Mouse (Mus musculus) hindlimb bud, embryonic 11.5 days (tissue): ENCODE data around the gene Olfr376.

Experiments
- DNase-seq: peaks from one replicate; pipeline ENCODE4 v3.0.0-alpha.2; 2012; ENCODE audit warnings: low read depth, low spot score; ENCODE audit errors: extremely low spot score

Olfr376 gene

DNA sequence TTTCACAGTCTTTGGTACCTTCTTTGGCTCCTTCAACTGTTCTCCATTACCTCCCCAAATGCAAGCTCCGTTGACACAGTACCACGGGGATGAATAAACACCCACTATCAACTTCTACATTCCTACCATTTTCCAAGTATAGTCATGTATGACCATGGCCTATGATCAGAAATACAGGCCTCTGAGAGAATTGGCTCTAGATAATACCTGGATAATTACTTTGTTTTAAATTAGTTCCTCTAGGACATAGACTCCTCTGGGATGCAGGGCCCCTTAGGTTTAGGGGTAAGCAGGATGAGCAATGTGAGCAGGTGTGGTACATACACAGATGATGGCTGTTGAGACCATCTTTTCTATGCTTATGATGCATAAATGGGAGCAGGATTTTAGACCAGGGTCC lies at the start of gene Olfr376:
Gene Olfr376 (plus strand): TSS at position 301 of the 400 bp plus-strand sequence.
- DNase-seq, result no peak

DNA sequence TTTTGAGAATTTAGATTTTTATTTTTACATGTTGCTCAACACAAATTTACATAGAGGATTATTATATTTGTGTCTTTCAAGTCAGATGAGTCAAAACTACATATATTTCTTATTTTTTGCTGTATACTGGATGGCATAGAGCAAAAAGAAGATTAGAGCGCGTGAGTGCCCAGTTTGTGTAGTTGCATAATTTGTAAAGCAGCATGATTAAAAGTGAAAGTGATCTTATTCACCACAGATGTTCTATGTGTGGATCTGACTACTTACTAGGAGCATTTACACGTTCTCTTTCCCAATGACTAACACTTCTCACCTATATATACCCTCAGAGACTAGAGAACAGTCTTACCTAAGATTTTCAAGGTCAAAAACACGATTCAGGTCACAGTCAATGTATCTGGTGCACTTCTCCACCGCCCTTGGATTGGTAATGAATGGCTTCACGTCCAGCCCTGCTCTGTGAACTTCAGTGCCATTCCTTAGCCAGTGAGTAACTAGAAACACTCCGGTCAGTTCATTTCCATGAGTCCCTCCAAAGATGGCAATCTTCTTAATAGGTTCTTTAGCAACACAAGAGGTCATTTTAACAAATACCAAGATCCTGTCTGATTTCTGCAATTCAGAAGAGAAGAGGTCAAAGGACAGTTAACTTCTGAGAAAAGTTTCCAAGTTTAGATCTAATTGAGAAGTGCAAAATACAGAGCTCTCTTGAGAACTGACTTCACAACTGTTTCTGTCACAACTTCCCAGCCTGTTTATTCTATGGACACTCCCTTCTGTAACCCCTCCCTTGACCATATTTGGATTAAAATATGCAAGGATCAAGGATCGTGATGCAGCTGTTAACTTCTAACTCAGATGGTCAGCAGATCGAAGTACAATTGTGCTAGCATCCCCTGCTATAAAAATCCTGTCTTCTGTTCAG lies 46.9 kb upstream of the Olfr376 start:
- DNase-seq, result no peak

DNA sequence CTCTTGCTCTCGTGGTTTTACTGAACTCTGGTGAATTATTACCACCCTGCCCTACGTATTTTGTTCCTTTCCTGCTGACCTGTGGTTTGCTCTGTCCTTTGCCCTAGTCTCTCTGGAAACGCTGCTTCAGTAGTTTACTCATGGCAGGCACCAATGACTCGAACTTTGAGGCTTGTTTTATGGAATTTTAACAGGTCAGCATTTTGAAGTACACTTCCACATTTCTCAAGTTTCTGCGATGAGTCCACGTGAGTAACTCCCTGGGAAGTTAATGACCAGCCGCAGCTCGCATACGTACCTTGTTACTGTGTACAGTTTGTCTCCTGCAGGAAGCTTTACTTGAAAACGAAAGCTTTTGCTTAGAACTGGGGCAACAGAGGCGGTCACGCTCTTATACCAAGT lies 44.6 kb upstream of the Olfr376 start:
- no peak for DNase-seq

DNA sequence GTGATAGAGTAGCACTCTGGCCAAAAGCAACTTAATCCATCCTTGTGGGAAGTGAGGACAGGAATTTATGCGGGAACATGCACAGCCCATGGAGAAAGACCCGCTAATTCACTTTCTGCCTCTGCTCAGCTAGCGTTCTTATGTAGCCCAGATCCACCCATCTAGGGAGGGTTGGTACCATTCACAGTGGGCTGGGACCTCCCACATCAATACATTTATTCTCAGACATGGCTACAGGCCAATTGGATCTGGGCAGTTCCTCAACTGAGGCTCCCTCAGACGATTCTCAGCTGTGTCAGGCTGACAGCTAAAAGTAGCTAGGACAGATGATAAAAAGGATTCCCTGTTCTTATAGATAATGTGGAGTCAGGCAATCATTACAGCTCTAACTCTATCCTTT lies 43.7 kb upstream of the Olfr376 start:
- DNase-seq, result no peak

DNA sequence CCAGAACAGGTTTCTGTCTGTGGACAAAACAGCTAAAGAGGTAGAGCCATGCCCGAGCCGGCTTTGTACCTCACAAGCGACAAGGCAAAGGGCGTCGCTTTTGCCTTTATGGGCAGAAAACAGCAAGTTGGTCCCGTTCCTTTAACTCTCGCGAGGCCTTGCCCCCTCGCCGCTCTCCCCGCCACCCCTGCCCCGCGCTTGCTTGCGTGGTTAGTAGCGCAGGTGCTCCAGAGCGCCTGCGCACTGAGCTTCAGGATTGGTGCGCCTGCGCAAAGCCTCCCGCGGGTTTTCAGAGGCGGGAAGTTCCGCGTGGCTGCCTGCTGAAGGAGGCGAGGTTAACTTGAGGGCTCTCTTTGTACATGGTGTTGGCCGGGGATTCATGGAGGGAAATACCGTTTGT lies 41.6 kb upstream of the Olfr376 start, which contains the start of the genes Aspa, Gm49340 and Spata22:
Gene Aspa (minus strand): TSS at position 155 of the 400 bp plus-strand sequence.
Gene Gm49340 (plus strand): TSS at position 300 of the 400 bp plus-strand sequence.
Gene Spata22 (plus strand): TSS at position 300 of the 400 bp plus-strand sequence.
- DNase-seq, result no peak

DNA sequence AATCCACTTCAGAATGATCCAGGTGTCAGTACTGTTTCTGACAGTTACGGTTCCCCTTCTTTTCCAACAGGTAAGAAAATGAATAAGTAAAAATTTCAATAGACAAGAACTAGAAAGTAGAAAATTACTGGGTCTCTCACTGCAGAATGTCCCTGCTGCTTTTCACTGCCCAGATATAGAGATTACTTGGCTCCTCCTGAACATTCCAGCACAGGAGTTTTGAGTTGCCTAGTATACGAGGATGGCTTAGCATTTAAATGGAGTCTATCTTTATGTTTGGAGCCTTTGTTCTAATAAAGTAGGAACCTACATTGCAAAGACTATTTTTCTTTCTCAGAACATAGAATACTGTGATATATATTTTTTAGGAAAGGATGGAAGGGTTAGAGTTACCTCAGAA lies 37.7 kb upstream of the Olfr376 start:
- DNase-seq, result no peak

DNA sequence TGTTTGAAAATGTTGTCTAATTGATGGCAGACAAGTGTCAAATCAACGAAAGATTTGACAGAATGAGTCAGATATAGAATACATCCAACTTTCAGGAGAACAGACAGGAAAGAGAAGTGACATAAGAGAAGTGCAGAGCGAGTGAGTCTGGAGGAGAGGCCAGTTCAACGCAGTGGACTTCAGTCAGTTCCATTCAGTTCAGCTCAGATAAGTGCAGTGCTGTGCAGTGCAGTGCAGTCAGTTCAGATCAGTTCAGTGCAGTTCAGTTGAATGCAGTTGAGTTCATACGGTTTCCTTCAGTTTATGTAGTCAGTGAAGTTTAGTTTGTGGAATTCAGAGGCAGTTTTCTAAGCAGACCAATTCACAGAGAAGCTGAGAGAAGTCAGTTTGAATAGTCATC lies 34.1 kb upstream of the Olfr376 start:
- no peak for DNase-seq

DNA sequence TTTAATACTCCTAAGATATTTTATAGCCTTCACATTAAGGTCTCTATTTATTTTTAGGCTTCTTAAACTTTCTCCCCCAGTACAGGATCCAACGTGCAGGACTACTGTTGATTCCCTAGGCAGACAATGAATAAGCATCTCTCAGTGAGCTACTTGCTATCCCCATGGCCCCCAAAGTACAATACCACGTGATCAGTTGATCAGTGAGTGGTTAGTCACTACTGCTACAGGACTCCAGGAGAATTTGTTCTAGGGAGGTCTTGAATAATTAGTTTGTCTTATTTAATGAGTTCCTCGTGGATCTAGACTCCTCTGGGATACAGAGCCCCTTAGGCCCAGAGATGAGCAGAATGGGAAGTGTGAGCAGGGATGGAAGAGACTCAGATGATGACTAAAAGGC lies 20.6 kb upstream of the Olfr376 start, which contains the start of gene Olfr20:
Gene Olfr20 (plus strand): TSS at position 301 of the 400 bp plus-strand sequence.
- no peak for DNase-seq

DNA sequence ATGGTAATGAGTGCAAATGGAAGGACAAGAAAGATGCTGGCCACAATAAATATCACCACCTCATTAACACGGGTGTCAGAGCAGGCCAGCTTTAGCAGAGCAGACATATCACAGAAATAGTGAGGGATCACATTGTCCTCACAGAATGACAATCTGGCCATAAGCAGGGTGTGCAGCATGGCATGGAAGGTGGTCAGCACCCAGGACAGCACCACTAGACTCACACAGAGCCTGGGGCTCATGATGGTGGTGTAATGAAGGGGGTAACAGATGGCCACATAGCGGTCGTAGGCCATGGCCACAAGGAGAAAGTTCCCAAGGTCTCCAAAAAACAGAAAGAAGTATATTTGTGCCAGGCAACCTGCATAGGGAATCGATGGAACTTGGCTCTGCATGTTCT lies 24.3 kb downstream of the Olfr376 start:
- no peak for DNase-seq

DNA sequence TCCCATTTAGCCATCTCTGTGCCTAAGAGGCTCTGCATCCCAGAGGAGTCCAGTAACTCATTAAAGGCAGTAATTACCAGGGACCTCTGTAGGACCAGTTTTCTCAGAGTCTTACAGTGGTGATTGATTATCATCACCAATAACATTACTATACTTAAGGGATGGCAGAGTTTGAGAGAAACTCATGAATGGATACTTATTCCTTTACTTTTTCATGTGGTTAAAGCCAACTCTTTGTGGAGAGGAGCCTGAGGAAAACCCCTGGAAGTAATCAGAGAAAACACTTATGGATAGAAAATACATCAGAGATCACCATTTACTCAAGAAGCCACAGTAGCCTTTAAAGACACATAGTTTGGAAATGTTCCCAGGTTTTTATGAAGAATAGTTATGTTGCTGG lies 28.5 kb downstream of the Olfr376 start, which contains the start of gene Olfr1:
Gene Olfr1 (minus strand): TSS at position 101 of the 400 bp plus-strand sequence.
- DNase-seq, result no peak
